Mouse (Mus musculus): ENCODE results near the gene Olfr1315-ps1.

Olfr1315-ps1 gene

DNA sequence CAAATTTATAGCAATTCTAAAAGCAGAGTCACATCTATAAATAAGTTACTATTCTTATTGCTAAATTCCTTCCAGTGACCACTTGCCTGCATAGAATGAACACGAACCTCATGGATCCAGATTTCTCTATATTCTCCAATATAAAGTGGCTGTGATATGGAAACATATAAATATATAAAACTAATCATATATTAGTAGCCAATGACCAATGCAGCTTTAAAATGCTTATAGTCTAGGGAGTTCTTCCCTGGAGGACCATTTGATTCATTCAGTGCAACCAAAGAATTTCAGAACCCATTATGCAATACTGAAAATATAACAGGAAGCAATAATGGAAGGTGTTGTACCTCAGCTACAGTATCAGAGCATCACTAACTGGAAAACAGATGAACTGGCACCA, at the start of gene Olfr1315-ps1:
Gene Olfr1315-ps1 (minus strand): TSS at position 101 of the 400 bp plus-strand sequence.
- CTCF ChIA-PET, result no interaction called here
- POLR2A ChIA-PET, result no interaction called here

DNA sequence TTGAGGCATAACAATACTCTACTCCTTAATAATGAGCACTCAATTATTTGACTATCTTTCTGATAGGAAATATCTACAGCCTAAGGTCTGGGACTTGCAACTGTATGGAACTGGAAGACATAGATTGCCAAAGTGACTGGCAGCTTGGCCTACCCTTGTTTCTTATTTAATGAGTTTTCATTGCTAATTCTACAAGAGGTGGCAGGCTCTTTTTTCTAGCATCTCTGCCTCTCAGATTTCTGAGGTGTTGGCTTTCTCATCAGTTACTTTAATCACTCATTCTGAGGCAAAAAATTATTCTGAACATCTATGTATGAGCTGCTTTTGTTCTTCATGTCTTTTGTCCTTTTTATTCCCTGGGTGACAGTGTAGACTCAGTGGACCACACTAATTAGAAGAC, 38.7 kb upstream of the Olfr1315-ps1 start, which contains the start of gene Olfr1318:
Gene Olfr1318 (plus strand): TSS at position 301 of the 400 bp plus-strand sequence.
- CTCF ChIA-PET, result no interaction called here

GRCm38 (mm10) chr2:112140029-112140428, 24.8 kb upstream of the Olfr1315-ps1 start, which contains the start of gene Olfr1317:
Gene Olfr1317, plus strand, starts transcription at chr2:112140329.
- ChIA-PET CTCF (no interaction called here), POLR2A (no interaction called here)

More for the DNA sequence above, 38.7 kb upstream of the Olfr1315-ps1 start, which contains the start of gene Olfr1318:
- POLR2A ChIA-PET, result no interaction called here

DNA sequence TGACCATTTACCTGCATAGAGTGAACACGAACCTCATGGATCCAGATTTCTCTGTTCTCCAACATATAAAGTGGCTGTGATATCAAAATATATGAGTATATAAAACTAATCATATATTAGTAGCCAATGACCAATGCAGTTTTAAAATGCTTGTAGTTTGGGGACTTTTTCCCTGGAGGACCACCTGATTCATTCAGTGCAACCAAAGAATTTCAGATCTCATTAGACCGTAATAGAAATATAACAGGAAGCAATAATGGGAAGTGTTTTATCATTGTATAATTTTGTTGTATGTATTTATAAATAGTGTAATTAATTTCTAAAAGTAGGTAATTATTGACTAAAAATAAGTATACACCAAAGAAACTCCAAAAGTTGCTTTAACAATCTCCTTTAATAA, 19.6 kb upstream of the Olfr1315-ps1 start, which contains the start of gene Olfr1316:
Gene Olfr1316 (minus strand): TSS at position 101 of the 400 bp plus-strand sequence.
- ChIA-PET CTCF (no interaction called here), POLR2A (no interaction called here)

DNA sequence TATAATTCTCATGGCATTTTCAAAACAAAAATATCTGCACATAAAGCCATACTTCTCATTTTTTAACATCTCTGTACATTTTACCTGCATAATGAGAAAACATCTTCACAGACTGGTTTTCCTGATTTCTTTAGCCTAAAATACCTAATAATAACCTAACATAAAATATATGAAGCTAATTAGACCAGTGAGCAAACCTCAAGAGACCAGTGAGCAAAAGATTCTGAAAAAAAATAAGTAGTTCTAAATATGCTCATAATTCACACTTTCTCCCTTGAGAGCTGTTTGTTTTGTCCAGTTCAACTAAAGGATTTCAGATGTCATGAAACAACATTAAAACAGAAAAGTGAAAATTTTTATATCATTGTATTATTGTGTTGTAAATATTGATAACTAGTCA, 18.6 kb downstream of the Olfr1315-ps1 start, which contains the start of gene Olfr1314:
Gene Olfr1314 (minus strand): TSS at position 101 of the 400 bp plus-strand sequence.
- ChIA-PET POLR2A (no interaction called here), CTCF (no interaction called here)

DNA sequence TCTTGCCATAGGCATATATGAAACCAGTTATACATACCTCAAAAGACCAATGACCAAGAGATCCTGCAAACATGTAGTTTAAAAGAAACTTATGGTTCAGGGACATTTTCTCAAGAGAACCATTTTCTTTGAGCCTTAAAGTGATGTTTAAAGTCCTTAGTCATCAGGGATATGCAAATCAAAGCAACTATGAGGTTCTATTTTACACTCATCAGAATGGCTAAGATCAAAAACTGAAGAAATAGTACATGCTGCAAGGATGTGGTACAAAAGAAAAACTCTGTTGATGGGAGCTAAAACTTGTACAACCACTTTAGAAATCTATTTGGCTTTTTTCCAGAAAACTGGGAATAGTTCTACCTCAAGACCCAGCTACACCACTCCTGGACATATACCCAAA, 37.5 kb downstream of the Olfr1315-ps1 start, which contains the start of gene Olfr1313:
Gene Olfr1313 (minus strand): TSS at position 101 of the 400 bp plus-strand sequence.
- ChIA-PET POLR2A (no interaction called here), CTCF (no interaction called here)

Data from embryonic stem cell, embryonic (primary cell).